Mouse (Mus musculus): ENCODE measurements around the gene Zfp524. TPM values are rescaled to one million over a fixed set of nuclear protein-coding genes. Genes with fewer than 3 reads are reported as not detected.
"Not testable (repeated sequence)": the region's sequence is repeated elsewhere in the genome, so short reads cannot be mapped to it uniquely, and the experiment has no call there.

Zfp524 gene
- total RNA-seq (2021): 1 to 10 TPM; 8.7 to 9.0 TPM

- DNase-seq (ENCODE audit: low spot score): peak; percentile 92
- intact Hi-C loops (cut with DNase I): loop anchor here (5.0 kb wide), 3 partner anchors 38 to 197 kb away; partner anchors contain the start of gene Zfp580
Measured at GRCm38 (mm10) chr7:5014251-5015117, at the start of gene Zfp524, which contains the start of gene Fiz1. Gene Zfp524 (plus strand): TSS chr7:5014415. Gene Fiz1 (minus strand): TSS chr7:5014697.

- intact Hi-C loops (cut with DNase I): loop anchor here (2.0 kb wide), 1 partner anchor 22 kb away; no protein-coding TSS in a partner anchor
- no peak for DNase-seq (ENCODE audit: low spot score)
Measured at GRCm38 (mm10) chr7:4964988-4965387, 49.2 kb upstream of the Zfp524 start.

DNA sequence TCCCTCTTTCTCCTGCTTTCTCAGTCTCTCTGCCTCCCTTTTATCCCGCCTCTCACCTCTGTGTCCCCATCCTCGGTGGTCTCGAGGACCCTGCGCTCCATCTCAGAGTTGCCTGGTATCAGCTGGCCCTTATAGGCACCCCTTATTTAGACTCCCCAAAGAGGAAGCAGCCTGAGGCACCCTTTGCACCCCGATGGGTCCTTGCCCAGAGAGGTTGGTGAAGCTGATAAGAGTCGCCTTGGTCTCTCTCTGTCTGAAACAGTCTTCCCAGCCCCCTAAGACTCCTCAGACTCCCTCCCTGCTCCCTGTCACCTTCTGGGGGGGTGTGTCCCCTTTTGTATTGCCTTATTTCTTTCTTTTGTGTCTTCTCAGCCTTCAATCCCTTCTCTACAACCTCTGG is 43.1 kb upstream of the Zfp524 start, which contains the start of gene Sbk3:
Gene Sbk3, minus strand, starts transcription at position 101 of the 400 bp plus-strand sequence.
- DNase-seq (ENCODE audit: low spot score): no peak
- intact Hi-C loops (cut with DNase I): no loop called here

DNA sequence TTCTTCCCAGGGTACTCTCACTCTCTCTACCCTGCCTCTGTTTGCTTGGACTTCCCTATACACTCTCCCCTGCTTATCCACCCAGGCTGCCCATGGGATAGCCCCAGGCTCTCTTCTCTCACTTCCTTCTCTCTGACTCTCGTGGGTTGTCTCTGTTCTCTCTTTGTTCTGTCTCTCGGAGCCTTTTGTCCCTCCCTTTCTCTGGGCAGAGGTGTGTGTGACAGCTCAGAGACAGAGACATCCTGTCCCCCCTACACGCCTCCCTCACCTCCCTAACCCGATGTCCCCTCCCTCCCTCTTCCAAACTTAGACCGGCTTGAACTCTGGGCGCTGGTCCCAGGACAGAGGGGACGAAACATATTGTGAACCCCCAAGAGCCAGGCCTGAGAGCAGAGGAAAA is 42.5 kb upstream of the Zfp524 start:
- intact Hi-C loops (cut with DNase I): no loop called here

GRCm38 (mm10) chr7:4972321-4973047 is 41.7 kb upstream of the Zfp524 start:
- peak; percentile 70 for DNase-seq (ENCODE audit: low spot score)
- intact Hi-C loops (cut with DNase I): no loop called here

More for the DNA sequence above, 42.5 kb upstream of the Zfp524 start:
- no peak for DNase-seq (ENCODE audit: low spot score)

DNA sequence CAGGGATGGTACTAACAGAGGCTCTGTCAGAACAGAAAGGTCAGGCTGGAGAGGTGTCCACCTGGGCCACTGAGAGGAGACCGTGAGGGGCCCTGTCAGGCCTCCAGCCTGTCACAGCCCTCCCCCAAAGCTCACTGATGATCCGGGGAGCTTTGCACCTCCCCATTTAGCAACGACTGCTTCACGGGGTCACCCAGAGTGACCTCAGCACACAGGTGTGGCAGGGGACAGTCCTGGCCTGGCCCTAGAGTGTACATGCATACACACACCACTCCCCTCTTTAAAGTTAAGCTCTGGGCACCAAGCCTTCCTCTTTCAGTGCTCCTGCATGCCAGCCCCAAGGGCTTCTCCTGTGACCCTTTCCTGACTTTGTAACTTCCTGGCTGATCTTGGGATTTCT is 38.8 kb upstream of the Zfp524 start:
- DNase-seq (ENCODE audit: low spot score): no peak
- intact Hi-C loops (cut with DNase I): no loop called here

- no peak for DNase-seq (ENCODE audit: low spot score)
- intact Hi-C loops (cut with DNase I): no loop called here
Measured at GRCm38 (mm10) chr7:4976832-4977231, 37.4 kb upstream of the Zfp524 start.

DNA sequence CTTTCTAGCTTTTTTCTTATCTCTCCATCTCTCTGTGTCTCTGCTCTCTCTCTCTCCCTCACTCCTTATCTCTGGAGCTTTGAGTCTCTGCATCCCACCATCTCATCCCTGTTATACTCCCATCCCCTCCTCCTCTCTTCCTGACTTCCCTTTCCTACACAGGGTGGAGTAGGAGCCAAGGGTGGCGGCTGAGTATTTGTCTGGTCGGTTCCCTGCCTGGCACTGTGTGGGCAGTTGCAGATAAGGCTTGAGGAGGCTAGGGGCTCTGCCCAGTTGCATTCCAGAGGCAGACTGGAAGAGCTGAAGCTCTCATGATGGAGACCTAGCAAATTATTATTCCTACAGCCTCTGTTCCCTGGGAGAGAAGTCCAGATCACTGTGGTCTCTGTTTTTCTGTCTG is 26.0 kb upstream of the Zfp524 start:
- DNase-seq (ENCODE audit: low spot score): no peak
- intact Hi-C loops (cut with DNase I): no loop called here

DNA sequence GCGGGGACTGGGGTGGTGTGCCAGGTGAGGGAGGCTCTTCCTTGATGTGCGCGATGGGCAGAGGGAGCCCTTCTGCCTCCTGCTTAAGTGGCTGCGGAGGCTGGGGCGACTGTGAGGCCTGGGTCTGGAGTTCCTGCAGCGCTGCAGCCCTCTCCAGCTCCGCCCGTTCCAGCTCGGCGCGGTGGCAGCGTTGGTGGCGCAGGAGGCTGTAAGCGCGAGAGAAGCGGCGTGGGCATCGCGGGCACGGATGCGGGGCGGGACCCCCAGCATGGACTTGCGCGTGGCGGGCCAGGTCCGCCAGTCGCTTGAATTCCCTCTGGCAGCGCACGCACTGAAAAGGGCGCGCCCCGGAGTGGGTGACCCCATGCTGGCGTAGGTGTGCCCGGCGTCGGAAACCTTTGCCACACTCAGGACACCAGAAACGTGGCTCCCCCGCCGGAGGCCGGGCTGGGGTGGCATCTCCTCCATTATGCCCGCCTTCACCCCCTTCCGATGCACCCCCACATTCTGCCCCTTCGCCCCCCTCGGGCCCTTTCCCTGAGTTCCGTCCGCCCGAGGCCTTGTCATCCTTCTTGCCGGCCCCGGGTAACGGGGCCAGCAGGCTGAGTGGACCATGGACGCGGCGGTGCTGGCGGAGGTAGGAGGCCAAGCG is 20.7 kb upstream of the Zfp524 start:
- intact Hi-C loops (cut with DNase I): no loop called here
- DNase-seq (ENCODE audit: low spot score): no peak

GRCm38 (mm10) chr7:4993999-4994788 is 20.0 kb upstream of the Zfp524 start:
- DNase-seq (ENCODE audit: low spot score): no peak
- intact Hi-C loops (cut with DNase I): no loop called here

DNA sequence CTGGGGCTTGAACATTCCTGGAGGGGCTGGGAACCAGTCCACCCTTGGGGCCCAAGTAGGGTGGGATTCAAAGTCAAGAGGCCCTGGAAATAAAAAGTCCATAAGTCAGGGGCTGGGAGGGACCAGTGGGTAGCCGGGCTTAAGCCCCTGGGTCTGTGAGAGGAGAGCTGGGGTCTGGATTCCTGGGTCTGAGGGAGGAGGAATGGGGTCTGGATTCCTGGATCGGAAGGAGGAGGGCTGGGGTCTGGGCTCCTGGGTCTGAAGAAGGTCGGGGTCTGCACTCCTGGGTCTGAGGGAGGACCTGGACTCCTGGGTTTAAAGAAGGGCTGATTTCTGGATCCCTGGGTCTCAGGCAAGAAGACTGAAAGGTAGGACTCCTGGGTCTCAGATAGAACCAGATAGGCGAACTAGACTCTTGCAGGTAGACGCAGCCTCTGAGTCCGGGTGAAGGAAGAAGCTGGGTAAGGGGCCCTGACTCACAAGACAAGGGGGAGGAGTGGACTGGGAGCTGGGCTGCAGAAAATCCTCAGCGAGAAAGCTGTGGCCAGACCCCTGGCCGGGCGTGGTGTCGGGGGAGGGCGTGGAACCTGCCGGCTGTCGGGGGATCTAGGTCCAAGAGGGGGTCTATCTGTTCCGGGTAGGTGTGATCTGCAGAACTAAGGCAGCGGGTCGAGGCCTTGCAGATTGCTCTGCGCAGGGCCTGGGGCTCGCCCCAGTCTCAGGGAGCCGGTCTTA is 18.8 kb upstream of the Zfp524 start:
- no peak for DNase-seq (ENCODE audit: low spot score)
- intact Hi-C loops (cut with DNase I): loop anchor here (2.0 kb wide), 1 partner anchor 55 kb away; the partner anchor contains the start of gene Zfp580

GRCm38 (mm10) chr7:4996003-4996895 is 18.0 kb upstream of the Zfp524 start, which contains the start of gene Zfp579:
Gene Zfp579 (minus strand): TSS chr7:4996158.
- DNase-seq (ENCODE audit: low spot score): peak; percentile 81
- intact Hi-C loops (cut with DNase I): loop anchor here (2.0 kb wide), 1 partner anchor 55 kb away; the partner anchor contains the start of gene Zfp580

- intact Hi-C loops (cut with DNase I): loop anchor here (2.0 kb wide), 1 partner anchor 54 kb away; the partner anchor contains the start of gene Zfp580
- DNase-seq (ENCODE audit: low spot score): no peak
Measured at GRCm38 (mm10) chr7:4996934-4997333, 17.3 kb upstream of the Zfp524 start.

GRCm38 (mm10) chr7:4999876-5000275 is 14.3 kb upstream of the Zfp524 start:
- intact Hi-C loops (cut with DNase I): no loop called here
- no peak for DNase-seq (ENCODE audit: low spot score)

- DNase-seq (ENCODE audit: low spot score); intact Hi-C loops (cut with DNase I): not testable (repeated sequence)
Measured at GRCm38 (mm10) chr7:5002876-5003275, 11.3 kb upstream of the Zfp524 start.

- no peak for DNase-seq (ENCODE audit: low spot score)
- intact Hi-C loops (cut with DNase I): no loop called here
Measured at GRCm38 (mm10) chr7:5008229-5008628, 6.0 kb upstream of the Zfp524 start.

DNA sequence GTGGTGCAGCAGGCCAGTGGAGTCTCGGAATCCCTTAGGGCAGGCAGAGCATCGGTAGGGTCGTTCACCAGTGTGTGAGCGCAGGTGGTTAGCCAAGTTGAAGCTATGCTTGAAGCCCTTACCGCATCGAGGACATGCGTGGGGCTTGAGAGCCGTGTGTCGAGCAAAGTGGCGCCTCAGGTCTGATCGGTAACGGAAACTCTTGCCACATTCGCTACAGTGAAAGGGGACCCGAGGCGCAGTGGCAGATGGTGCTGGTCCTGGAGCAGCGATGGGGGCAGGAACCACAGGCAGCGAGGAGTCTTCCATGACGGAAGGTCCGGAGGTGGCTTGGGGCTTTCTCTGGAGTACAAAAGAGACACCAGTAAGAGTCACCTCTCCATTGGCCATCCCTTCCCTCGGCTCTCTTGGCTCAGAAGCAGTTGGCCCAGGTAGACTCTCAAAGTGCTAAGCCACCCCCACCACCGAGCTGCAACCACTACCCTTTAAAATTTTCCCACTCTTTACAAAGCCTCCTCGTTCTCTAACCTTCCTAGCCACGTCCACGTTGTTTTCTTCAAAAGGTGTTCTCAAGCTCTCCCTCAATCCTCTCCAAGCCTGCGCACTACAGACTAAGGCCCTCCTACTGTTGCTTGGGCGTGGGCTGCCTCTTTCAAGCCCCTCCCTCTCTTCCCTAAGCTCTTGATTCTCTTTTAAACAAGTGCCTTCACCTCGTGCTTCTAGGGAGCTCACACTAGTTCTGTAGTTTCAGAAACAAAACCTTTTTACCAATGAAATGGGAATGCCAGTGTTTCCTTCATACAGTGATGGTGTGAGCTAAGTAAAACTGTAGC is 1.3 kb upstream of the Zfp524 start:
- intact Hi-C loops (cut with DNase I): loop anchor here (5.0 kb wide), 3 partner anchors 39 to 196 kb away; partner anchors contain the start of gene Zfp580
- DNase-seq (ENCODE audit: low spot score): no peak
